Mouse (Mus musculus): ENCODE results near the gene Prtg.

The Prtg gene

GRCm38 (mm10) chr9:72810607-72811006, 3.9 kb downstream of the Prtg start:
- no peak for DNase-seq

GRCm38 (mm10) chr9:72812091-72812490, 5.4 kb downstream of the Prtg start:
- no peak for DNase-seq

DNA sequence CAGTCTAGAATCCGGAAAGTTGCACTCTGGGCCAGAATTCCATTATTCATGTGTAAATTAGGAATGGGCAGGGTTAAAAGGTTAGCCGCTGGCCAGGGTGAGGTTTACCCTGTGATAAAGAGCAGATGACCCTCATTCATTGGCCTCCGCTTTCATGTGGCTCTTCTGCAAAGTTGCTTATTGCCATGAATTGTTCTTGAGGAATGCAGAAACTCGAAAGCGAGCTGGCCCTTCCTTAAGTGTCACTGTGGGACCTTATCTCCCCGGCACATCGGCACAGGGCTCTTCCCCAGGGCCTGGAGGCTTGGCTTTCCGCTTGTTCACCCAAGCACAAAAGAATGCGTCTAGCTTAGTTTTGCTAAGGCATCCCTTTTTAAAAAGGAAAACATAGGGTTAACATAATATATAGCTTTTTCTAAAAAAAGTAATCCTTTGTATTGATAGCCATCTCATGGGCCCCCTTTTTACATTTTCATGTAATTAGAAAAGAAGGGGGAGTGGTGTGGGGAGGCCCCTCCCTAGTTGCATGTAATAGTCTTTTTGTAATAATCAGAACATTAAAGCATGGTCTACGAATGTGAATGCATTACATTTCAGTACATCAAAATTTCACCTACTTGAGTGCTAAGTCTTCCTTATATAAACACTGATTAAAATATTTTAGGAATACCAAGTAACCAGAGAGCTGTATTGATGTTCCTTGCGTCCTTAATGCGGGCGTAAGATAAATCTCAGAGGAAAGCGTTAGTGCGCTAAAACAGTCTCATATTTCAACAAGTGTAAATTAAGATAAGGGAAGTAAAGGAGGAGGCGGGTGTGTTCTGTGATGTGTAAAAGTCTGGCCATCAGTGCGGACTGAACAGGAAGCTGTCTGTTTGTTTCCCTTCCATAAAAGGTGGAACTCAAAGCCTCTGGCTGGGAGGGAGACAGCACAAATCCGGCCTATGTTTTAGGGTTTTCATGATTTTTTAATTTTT, 6.2 kb downstream of the Prtg start:
- no peak for DNase-seq

DNA sequence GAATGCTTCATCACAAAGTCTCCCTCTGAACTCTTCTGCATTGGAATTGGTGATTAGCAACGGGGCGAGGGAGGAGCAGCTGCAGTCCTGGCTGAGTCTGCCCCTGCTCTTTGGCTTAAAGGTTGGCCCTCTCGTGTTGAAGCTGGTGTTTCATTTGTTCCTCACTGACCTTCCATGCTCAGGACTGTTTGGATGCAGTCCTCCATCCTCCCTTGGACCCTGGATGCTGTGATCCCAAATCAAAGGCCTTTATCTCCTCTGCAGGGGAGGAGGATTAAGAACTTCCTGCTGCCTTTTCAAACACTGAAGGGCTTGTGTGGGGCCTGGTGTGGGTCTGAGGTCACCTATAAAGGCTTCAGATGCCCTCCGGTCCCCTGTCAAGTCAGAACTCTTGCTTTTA, 18.8 kb downstream of the Prtg start:
- DNase-seq = no peak

- no peak for DNase-seq
These were observed 19.3 kb downstream of the Prtg start for GRCm38 (mm10) chr9:72825976-72826375.

DNA sequence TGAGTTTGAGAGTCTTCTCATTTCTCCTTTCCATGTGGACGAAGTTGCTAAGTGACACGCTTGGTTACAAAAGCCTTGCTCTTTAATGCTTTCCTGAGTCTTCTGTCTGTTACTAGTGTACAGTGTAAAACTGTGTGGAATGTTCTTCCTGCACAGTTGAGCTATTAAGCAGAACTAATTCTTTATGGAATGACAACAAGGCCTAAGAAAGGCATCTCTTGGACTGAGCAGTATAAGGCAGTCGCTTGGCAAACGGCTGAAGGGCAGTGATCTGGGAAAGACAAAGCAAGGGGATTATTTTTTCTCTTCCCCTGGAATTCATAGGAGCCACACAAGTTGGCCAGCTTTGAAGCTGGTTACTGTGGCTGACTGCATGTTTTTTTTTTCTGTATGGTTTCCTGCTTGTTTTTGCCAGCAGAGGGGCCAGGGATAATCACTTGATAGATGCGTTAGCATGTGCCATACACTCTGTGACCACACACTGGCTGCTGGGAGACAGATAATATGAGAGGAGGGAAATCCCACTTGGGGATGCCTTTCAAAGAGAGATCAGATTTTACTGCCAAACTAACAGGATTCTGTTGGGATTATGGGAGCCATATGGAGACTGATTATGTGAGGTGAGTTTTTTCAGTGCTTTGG, 22.1 kb downstream of the Prtg start:
- DNase-seq = no peak

GRCm38 (mm10) chr9:72833992-72834696, 27.5 kb downstream of the Prtg start:
- DNase-seq = no peak

- no peak for DNase-seq
These were observed 28.3 kb downstream of the Prtg start for GRCm38 (mm10) chr9:72835007-72835406.

DNA sequence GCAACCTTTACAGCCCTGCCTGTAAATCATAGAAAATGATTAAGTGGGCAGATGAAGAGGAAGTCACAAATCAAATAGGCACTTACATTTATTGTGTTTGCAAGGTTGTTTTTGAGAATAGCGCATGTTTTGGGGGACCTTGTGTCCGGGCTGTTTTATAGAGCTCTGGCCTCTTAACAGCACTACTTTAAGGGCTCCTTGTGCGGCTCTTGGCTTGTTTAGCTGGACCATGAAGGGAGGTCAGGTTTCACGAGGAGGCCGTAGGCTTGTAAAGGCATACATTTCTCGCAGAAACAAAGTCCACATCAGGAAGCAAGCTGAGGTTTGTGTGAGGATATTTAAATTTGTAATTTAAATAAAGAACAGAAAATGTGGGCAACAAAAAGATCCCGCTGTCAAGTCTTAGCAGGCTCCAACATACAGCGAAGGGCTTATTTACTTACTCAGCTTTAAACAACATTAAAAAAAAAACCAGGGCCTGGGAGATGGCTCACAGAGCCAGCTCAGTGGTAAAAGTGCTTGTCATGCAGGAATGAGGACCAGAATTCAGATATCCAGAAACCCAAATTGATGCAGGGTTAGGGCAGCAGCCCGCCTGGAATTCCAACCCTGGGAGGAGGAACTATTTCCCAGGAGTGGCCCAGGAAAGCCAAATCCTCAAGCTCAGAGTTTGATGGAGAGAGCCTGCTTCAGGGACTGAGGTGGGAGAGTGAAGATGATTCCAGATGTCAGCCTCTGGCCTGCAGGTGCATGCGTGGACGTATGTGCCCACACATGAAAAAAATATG, 30.2 kb downstream of the Prtg start:
- no peak for DNase-seq

DNA sequence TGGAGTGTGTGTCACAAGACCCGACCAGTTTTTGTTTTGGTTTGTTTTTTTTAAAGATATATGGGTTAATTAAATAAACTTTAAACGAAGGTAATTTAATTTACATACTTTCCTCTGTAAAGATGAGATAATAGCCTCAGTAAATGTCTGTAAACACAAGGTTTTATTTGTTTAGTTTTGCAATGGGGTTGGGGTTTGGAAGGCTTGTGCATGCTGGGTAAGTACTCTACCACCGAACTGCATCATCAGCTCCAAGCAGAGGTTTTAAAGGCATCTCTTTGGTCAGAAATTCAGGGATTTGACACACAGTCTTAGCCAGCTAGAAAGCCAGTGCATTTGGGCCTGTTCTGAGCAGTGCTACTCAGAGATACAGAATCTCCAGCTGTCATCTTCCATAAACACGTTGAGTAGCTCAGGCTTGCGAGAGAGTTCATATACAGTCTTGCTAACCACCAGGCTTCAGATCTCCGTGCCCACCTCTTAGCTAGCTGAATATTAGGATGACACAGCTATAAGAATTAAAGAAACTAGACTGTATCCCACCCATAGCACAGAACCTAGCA, 31.0 kb downstream of the Prtg start:
- DNase-seq = no peak

DNA sequence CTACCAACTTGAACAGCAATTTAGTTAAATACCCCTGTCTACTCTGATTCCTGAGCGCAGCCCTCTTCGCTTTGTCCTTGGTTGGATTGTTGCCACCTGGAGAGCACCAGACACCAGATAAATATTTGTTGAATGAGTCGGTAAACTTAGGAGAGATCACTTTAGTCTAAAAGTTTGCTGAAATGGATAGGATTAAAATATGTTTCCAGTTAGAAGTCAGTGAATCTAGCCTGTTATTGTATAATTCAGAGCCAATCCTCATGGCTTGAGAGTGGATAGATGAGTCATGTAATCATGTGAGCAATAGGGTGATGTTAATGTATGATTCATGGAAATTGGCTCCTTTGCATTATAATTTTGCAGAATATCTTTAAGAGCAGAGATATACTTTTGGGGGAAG, 31.6 kb downstream of the Prtg start:
- DNase-seq = no peak

DNA sequence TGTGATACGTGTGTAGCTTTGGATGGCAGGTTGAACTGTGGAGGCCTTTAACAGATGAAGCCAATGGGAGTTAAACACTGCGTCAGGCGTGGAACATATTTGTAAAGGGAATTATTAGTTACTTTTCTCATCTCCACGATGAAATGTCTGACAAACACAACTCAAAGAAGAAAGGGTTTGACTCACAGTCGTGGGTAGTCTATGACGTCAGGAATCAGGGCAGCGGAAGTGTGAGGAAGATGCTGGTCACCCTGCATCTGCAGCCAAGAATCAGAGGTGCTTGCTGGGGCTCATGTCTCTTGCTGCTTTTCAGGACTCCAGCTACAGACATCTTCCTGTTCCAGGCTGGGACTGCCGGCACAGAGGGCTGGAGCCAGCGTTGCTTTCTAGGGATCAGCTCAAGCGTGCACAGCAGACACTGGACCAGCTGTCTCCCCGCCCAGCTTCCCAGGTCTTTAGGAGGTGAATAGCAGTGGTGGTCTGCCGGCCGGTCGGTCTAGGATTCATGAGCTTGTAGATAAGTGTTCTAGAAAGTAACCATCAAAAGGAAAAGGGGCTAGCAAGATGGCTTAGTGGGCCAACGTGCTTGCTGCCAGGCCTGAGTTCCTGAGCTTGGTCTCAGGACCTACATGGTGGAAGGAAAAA, 32.8 kb downstream of the Prtg start:
- no peak for DNase-seq

DNA sequence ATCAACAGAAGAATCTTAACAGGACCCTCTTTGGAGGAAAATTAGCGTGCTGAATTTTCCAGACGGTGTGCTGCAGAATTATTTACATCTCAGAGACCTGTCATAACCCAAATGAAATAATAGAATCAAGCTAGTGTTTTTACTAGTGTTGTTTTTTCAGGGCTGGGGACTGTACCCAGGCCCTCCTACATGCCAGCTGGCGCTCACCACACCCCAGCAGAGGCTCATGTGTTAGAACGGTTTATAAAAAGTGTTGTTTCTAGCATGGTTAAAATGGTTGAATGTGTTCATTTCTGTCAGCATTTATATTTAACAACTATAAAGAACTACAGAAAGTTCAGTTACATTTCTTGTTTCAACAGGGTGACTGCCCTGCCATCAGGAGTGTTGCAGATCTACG, 37.8 kb downstream of the Prtg start:
- no peak for DNase-seq

DNA sequence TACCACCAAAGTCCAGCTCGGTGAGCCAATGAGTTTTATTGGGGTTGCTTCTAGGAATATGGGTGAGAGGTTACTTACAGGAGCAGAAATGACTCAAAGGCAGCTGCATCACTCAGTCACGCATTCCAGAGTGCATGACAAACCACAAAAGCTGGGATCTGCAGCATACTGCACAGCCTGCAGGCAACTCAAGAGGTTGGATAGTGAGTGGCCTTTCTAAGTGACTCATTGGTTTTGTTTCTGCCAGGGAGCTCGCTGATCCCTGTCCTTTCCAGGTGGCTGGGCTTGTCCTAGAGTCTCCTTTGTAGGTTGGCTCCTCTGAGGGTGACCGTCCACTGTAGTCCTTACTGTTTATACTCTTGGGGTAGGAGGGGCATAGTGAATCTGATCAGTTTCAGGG, 39.5 kb downstream of the Prtg start:
- no peak for DNase-seq

GRCm38 (mm10) chr9:72851541-72851940, 44.9 kb downstream of the Prtg start:
- DNase-seq = no peak

DNA sequence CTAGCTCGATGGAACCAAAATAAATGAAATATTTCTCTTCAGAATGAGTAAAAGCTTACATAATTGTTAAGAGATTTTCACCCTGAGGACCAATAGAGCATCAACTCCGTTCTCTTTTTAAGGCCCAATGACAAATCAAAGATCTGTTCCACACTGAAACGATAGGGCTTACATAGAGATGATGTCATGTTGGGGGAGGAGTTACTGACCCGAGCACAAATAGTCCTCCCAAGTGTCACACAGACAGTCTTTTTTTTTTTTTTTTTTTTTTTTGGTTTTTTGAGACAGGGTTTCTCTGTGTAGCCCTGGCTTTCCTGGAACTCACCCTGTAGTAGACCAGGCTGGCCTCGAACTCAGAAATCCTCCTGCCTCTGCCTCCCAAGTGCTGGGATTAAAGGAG, 45.3 kb downstream of the Prtg start:
- no peak for DNase-seq

DNA sequence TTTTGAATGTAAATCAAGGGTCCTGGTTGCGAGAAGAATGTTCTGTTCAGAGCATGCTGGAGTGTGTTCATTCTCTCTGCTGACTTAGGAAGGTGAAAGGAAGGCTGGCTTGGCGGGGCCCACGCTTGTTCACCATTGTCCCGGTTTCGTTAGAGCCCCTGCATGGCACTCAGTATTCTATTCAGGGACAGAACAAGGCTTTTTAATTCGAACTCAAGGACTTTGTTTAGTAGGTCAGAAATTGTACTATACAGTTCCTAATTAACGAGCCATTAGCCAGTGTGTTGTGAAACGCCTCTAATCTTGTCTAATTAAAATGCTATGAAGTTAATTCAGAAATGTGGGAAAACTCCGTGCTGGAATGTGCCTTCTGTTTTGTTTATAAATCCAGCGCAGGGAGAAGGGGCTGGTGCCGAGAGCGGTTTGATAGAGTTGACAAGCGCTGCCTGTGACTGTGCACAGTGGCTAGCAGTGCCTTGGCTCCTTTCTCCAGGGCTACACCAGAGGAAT, 47.1 kb downstream of the Prtg start:
- DNase-seq = no peak

- DNase-seq = no peak
These were observed 50.0 kb downstream of the Prtg start for GRCm38 (mm10) chr9:72856721-72857120.

- DNase-seq = no peak
These were observed 54.1 kb downstream of the Prtg start for GRCm38 (mm10) chr9:72860764-72861163.

- no peak for DNase-seq
These were observed 54.6 kb downstream of the Prtg start for GRCm38 (mm10) chr9:72861235-72861634.

DNA sequence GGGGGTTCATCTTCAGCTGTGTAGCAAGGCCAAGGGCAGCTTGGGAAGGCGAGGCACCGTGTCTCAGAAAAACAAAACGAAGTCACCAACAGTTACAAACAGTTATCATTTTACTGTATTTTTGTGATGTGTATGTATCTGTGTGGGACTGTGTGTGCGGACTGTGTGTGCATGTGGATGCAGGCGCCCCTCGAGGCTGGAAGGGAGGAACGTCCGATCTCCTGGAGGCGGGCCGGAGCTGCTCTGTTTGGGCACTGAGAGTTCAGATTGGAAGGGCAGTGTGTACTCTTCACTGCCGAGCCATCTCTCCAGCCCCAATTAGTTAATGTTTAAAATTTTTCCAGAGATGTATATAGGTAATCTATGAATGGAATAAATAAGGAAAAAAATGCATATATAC, 55.5 kb downstream of the Prtg start:
- DNase-seq = no peak

DNA sequence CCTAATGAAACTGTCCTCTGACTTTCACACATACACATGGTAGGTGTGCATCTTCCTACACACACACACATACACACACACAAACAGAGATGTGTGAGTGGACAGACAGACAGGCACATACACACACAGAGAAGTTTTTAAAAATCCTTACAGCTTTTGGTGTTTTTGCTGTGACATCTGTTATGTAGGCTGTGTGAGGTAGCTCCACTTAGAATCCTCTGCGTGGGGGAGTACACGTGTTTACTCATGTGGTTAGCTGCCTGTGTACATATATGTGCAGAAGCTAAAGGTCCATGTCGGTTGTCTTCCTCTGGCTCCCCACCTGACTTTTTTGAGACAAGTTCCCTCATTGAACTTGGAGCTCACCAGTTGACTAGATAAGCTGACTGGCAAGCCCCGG, 56.3 kb downstream of the Prtg start:
- no peak for DNase-seq
